In the genomic region with DNA sequence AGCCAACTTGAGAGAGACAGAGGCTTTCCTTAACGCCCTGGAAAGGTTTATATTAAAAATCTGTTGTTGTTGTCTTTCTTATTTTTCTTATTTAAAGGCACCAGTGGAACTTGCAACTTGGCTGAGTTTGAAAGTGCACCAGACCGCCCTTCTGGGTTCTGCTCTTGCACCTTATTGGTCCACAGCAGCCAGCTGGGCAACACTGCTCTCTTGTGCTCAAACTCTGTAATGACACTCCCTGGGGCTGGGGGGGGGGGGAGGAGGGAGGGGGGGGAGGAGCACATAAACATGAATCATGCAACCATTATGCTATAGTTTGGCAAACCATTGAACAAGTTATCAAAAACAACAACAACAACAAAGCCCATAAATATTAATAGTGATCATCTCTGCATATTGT, we compare ENCODE assay signal across 8 mouse cellular contexts. TPM values are rescaled to one million over a fixed set of nuclear protein-coding genes. Genes with fewer than 3 reads are reported as not detected.
DNase-seq lines count a peak whose midpoint lies in the region; TF ChIP-seq lines count a peak whose summit lies in the region.

No protein-coding gene starts in this region.

- no peaks in the 10 kb centered on the region for H3K4me1 ChIP-seq in liver, adult 2 months (ENCODE audit: control insufficient read depth, insufficient read depth, low read length)
- H3K4me1 ChIP-seq in small intestine, adult 2 months (ENCODE audit: control insufficient read depth, insufficient read depth, insufficient read length, low read length), result no peaks in the 10 kb centered on the region

- no peak overlapping the region for H3K9ac ChIP-seq in liver, adult 2 months (ENCODE audit: low read depth, low read length)

- H3K36me3 ChIP-seq in liver, adult 2 months (ENCODE audit: control insufficient read depth, insufficient read depth, low read length), result no peaks in the 10 kb centered on the region
- no peaks in the 10 kb centered on the region for H3K36me3 ChIP-seq in small intestine, adult 2 months (ENCODE audit: control insufficient read depth, insufficient read depth, low read length)

- H3K4me3 ChIP-seq in liver, adult 2 months (ENCODE audit: insufficient read depth, low read depth, low read length), result no peak overlapping the region
- no peak overlapping the region for H3K4me3 ChIP-seq in small intestine, adult 2 months (ENCODE audit: low read depth, low read length)

- TF ChIP-seq POLR2A in liver, adult 2 months (IDR thresholded peaks at IDR 0.05; ENCODE audit: extremely low read depth, insufficient read depth, low read length), result no peak
- TF ChIP-seq POLR2A in small intestine, adult 2 months (IDR thresholded peaks at IDR 0.05; ENCODE audit: low read depth, low read length), result no peak

- H3K79me2 ChIP-seq in liver, adult 2 months (ENCODE audit: control insufficient read depth, insufficient read depth, low read length), result no peaks in the 10 kb centered on the region

- H3K27ac ChIP-seq in liver, adult 2 months (replicated peaks; ENCODE audit: insufficient read depth, low read depth, low read length), result no peak overlapping the region
- no peak overlapping the region for H3K27ac ChIP-seq in small intestine, adult 2 months (ENCODE audit: insufficient read depth, low read depth, low read length)

- peak; percentile 68 for TF ChIP-seq CTCF in liver, adult 2 months (IDR thresholded peaks at IDR 0.05; ENCODE audit: low read depth, low read length)
- TF ChIP-seq CTCF in small intestine, adult 2 months (IDR thresholded peaks at IDR 0.05; ENCODE audit: extremely low read depth, insufficient read length, insufficient replicate concordance, low read depth, low read length), result peak; percentile 57; the same call in 1 of the 2 replicates

- peak; percentile 34 to 38 for DNase-seq in adrenal gland, adult 18-20 months (ENCODE audit: low spot score in 2 of 2)
- no peak for DNase-seq in adrenal gland, adult 8-10 months
- peak; percentile 21 to 47 for DNase-seq in left cerebral cortex, postnatal 25 days (ENCODE audit: low spot score in 2 of 2)
- no peak for DNase-seq in left cerebral cortex, adult 8-10 months (ENCODE audit: low spot score in 2 of 2)
- DNase-seq in adrenal gland, postnatal 14 days, result peak; percentile 80
- peak; percentile 51 for DNase-seq in heart, adult 8-10 months (ENCODE audit: low spot score)
- DNase-seq in liver, adult 2 months (ENCODE audit: extremely low read depth, low read depth, low spot score), result peak; percentile 37

- 6% methylated on average over 2 of the region's 2 CpGs for WGBS in liver, adult 2 months
- WGBS in small intestine, adult 2 months, result 9% methylated on average over 2 of the region's 2 CpGs

- intact Hi-C loops in left cerebral cortex, postnatal 25 days (cut with DNase I), result no loop called here

- H3K27me3 ChIP-seq in liver, adult 2 months (ENCODE audit: control insufficient read depth, insufficient read depth, low read length), result no peaks in the 10 kb centered on the region
- no peaks in the 10 kb centered on the region for H3K27me3 ChIP-seq in small intestine, adult 2 months (ENCODE audit: control insufficient read depth, insufficient read depth, low read length)

RNA-seq across cellular contexts. Expression of gene Zbtb2, which starts 46.5 kb away (rescaled TPM):
- 10 to 100 TPM; 12.1 to 13.5 TPM for total RNA-seq in adrenal gland, adult 18-20 months (2021)
- total RNA-seq in adrenal gland, adult 8-10 months (2022), result 10 to 100 TPM in 1 of 4 experiments, 1 to 10 TPM in 3; 9.2 to 10.1 (median 9.5) TPM
- total RNA-seq in left cerebral cortex, postnatal 25 days (2021), result 10 to 100 TPM in 1 of 2 experiments, 1 to 10 TPM in 1; 9.8 to 10.5 TPM
- total RNA-seq in left cerebral cortex, adult 8-10 months (2022), result 10 to 100 TPM; 10.3 to 12.4 (median 11.7) TPM
- 11.7 and 12.3 TPM in 2 replicates for total RNA-seq in adrenal gland, postnatal 14 days (2021)
- total RNA-seq in heart, adult 8-10 months (2022), result 1 to 10 TPM; 5.4 to 6.9 (median 5.7) TPM
- 2.4 and 3.0 TPM in 2 replicates for total RNA-seq in liver, adult 2 months (2014; rRNA removed)
- polyA plus RNA-seq in liver, adult 2 months (2012; rRNA removed), result 2.5 and 3.4 TPM in 2 replicates
- 3.4 and 8.1 TPM in 2 replicates for polyA plus RNA-seq in small intestine, adult 2 months (2012; rRNA removed)

Comparison
In these comparisons a context has a peak if more than half of its experiments do, and no peak if none do; other contexts are left out.
1. DNase-seq: peak in adrenal gland, adult 18-20 months (2 of 2), left cerebral cortex, postnatal 25 days (2 of 2), adrenal gland, postnatal 14 days (single experiment), heart, adult 8-10 months (single experiment) and liver, adult 2 months (single experiment); none in adrenal gland, adult 8-10 months (single experiment) and left cerebral cortex, adult 8-10 months (0 of 2).